Mouse (Mus musculus) brain, embryonic 14.5 days (tissue): Measurements from ENCODE around the gene Nceh1.

Experiments
- CTCF ChIP-seq: fragments of 200-500 bp; IDR thresholded peaks from 2 replicates; pipeline ENCODE4 v1.5.1; 2012; ENCODE audit warnings: inconsistent platforms, mild to moderate bottlenecking, moderate library complexity, borderline replicate concordance; ENCODE audit not compliant: insufficient read depth, insufficient read length; ENCODE audit errors: extremely low read depth
- POLR2A ChIP-seq: fragments of 200-500 bp; IDR thresholded peaks from 2 replicates; pipeline ENCODE4 v1.6.1; 2012; ENCODE audit warnings: mild to moderate bottlenecking, inconsistent platforms, borderline replicate concordance; ENCODE audit not compliant: poor library complexity, insufficient read depth, insufficient read length, severe bottlenecking; ENCODE audit errors: extremely low read depth

GRCm38 (mm10) chr3:27317288-27318024 is 134.7 kb downstream of the Nceh1 start:
- no peak for TF ChIP-seq CTCF
- no peak for TF ChIP-seq POLR2A
